Mouse (Mus musculus): ENCODE results near the gene Arl13a. TPM values are rescaled to one million over a fixed set of nuclear protein-coding genes. Genes with fewer than 3 reads are reported as not detected.

Gene Arl13a
- polyA plus RNA-seq, 1 experiment from 2014 or later, result not detected

Other genes with a start within 250 kb of the Arl13a start
- gene Sytl4, start 205.7 kb upstream of the Arl13a start, polyA plus RNA-seq (2015; fragmentation: Nextera tagmentation; extraction: Ambion mirVana), result 0.23 and 0.42 TPM in 2 replicates
- gene Cstf2, start 128.3 kb upstream of the Arl13a start, polyA plus RNA-seq (2015; fragmentation: Nextera tagmentation; extraction: Ambion mirVana), result 53.6 and 54.1 TPM in 2 replicates
- gene Xkrx, start 25.4 kb upstream of the Arl13a start, polyA plus RNA-seq (2015; fragmentation: Nextera tagmentation; extraction: Ambion mirVana), result 7.0 and 8.0 TPM in 2 replicates
- 0.54 and 0.55 TPM in 2 replicates for gene Nox1, start 34.5 kb downstream of the Arl13a start, polyA plus RNA-seq (2015; fragmentation: Nextera tagmentation; extraction: Ambion mirVana)
- gene Trmt2b, start 89.5 kb downstream of the Arl13a start, polyA plus RNA-seq (2015; fragmentation: Nextera tagmentation; extraction: Ambion mirVana), result 17.6 and 18.1 TPM in 2 replicates
- 2.3 and 2.4 TPM in 2 replicates for gene Tmem35a, start 107.7 kb downstream of the Arl13a start, polyA plus RNA-seq (2015; fragmentation: Nextera tagmentation; extraction: Ambion mirVana)
- gene Cenpi, start 120.6 kb downstream of the Arl13a start, polyA plus RNA-seq (2015; fragmentation: Nextera tagmentation; extraction: Ambion mirVana), result 23.7 and 25.8 TPM in 2 replicates
- gene Drp2, start 217.1 kb downstream of the Arl13a start, polyA plus RNA-seq (2015; fragmentation: Nextera tagmentation; extraction: Ambion mirVana), result 0.27 and 0.29 TPM in 2 replicates

All from thymus, postnatal 0 days (tissue).